Mouse (Mus musculus) adipocyte (in vitro differentiated cells): ENCODE data around the gene Trim72.

Experiments used
- DNase-seq: peaks from one replicate; pipeline ENCODE4 v3.0.0-alpha.2; 2016; ENCODE audit warnings: low spot score

Gene Trim72

GRCm38 (mm10) chr7:128003688-128004087, at the start of gene Trim72:
Trim72 (plus strand) TSS chr7:128003949.
- DNase-seq, result no peak

DNA sequence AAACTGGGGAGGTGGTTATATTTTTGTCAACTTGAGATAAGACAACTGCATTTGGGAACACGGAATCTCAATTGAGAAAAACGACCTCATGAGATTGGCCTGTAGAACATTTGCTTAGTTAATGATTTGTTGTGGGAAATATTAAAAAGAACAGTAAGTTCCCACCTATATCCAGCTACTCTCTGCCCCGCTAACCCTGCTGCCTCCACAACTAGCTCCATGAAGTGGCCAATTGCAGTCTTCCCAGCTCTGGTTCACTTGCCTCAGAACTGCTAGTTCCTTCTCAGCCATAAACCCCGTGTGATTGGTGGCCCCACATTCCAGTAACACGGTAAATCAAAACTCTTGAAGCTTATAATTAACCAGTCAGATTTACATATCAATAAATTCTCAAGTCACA, 44.4 kb upstream of the Trim72 start:
- DNase-seq, result no peak

- no peak for DNase-seq
Measured at GRCm38 (mm10) chr7:127966371-127966918, 37.3 kb upstream of the Trim72 start.

- peak; percentile 89 for DNase-seq
Measured at GRCm38 (mm10) chr7:127967004-127967921, 36.5 kb upstream of the Trim72 start, which contains the start of gene Fus. Fus (plus strand) TSS chr7:127967457.

DNA sequence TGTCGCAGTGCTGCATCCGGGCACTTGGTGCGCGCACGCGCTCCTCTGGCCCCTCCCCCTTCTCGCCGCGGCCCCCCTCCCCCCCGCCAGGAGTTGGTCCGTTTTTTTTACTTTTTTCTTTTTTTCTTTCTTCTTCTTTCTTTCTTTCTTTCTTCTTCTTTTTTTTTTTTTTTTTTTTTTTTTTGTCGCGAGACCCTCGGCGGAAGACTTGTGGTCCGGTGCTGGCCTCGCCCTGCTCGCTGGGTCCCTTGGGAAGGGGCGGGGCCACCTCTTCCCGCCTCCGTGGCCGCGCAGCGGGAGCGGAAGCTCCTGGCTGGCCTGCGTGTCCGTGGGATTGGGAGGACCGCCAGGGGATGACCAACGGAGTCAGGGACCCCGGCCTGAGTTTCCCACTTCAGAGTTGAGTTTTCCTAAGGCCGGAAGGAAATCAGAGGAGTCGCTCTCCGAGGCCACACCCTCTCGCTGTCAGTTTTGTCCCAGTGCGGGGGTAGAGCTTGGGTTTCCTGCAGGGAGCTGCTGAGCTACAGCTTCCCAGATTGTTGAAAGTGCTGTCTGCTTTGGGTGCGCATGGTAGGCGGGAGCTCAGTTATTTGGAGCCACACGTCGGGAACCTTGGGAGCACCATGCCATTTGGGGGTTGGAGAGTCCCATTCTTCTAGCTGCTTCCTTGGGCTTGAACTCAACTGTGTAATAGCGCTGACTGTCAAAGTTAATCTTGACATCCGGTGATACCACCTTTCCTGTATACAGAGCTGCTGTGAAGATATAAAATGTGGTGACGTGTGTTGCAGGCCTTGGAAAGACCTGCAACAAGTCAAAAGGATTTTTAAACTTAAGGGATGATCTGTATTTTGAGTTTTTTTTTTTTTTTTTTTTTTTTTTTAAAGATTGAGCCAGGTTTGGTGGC, 35.6 kb upstream of the Trim72 start:
- DNase-seq, result peak; percentile 72

DNA sequence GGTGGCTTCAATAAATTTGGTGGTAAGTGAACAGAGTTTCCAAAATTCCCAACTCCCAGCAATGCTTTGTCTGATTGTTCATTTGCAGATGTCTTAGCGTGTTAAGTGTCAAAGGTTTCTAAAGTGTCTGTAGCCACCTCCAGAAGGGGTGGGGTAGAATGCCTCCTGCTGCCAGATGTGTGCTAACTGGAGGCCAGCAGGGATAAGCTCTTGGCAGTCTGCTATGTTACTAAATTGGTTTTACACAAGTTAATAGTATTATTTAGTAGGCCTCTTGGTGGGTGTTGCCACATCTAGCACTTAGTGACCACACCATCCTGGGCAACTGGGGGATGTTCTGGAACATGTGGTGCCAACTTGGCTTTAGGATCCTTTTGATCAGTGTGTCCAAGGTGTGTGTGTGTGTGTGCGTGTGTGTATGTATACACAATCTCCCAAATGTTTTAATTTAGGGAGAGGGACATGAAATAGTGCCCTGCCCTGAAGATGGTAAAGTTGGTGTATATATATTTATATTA, 29.3 kb upstream of the Trim72 start:
- DNase-seq, result peak; percentile 73

GRCm38 (mm10) chr7:127978856-127979255, 24.9 kb upstream of the Trim72 start:
- no peak for DNase-seq

DNA sequence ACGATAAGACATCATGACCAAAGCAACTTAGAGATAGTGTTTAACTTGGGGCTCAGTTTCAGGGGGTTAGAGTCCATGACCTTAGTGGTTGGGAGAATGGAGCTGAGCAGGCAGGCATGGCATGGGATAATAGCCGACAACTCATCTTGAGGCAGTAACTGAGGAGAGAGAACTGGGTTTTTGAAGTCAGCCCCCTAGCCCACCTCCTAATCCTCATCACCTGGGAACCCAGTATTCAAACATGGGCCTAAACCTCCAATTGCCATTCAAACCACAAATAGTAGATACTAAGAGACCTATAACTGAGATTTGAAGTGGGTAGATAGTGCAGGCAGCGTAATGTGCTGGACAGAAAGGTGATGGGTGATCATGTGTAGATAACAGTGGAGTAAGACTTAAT, 23.1 kb upstream of the Trim72 start:
- no peak for DNase-seq

- no peak for DNase-seq
Measured at GRCm38 (mm10) chr7:127988904-127989303, 14.8 kb upstream of the Trim72 start.

- DNase-seq, result peak; percentile 66
Measured at GRCm38 (mm10) chr7:127991643-127992487, 11.9 kb upstream of the Trim72 start.

DNA sequence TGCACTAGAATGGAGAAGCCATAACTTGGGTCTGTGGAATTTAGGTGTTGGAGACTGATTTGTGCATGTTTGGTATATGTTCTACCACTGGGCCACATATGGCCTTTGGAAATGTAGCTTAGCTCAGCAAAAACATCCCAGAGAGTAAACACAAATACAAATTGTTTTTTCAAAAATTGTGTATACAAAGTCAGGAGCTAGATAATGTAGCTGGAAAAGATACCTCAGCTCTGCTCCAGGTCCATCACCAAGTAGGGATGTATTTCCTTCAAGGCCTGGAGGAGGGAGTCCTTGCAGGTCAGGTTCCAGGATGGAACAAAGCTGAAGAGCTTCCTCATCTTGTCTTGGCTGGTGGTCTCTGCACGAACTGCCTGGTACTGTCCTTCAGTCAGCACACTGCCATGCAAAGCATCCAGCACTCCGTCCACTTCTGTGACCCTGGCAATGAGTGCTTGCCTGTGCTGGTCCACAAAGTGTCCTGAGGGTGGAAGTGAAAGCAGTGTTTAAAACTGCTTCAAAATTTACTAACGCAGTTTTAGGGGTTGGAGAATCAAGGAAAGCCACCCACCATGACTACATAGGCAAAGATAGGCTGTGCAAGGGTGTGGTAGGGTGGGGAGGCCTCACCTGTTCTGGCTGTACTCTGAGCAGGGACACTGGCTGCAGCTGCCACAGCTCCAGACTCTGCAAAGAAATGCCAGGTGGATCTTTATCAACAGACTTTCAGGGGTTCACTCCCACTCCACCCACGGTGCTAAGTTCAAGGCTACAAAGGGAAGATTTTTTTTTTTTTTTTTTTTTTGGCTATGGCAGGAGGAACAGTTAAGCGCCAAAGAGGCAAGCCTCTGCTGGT, 11.0 kb upstream of the Trim72 start:
- DNase-seq, result no peak

DNA sequence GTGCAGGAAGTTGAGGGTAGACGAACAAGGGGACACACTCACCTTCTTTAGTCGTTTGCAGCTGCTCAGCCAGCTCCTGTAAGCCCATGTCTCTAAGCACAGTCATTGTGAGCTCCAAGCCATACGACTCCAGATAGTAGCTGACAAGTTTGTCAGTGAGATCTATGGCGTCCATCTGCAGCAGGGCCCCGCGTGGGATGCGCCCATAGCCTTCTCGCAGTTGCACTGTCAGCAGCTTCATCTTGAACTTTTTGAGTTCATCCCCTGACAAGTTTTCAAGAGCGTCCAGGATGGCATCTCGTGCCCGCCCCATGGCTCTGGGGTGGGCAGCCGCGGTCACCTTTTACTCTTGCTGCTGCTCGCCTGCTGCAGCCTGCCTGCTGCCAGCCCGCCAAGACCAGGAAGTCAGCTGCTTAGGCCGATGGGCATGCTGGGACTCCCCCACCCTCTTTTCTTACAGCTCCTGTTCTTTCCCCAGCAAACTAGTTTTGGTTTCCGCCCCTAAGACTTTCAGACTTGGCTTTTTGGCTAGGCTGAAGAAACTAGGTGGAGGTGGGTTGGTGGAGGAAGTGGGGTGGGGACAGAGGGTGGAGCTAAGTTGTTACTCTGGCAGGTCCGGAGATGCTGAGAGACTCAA, 10.3 kb upstream of the Trim72 start, which contains the start of gene Pycard:
Gene Pycard, minus strand, starts transcription at position 527 of the 637 bp plus-strand sequence.
- no peak for DNase-seq

DNA sequence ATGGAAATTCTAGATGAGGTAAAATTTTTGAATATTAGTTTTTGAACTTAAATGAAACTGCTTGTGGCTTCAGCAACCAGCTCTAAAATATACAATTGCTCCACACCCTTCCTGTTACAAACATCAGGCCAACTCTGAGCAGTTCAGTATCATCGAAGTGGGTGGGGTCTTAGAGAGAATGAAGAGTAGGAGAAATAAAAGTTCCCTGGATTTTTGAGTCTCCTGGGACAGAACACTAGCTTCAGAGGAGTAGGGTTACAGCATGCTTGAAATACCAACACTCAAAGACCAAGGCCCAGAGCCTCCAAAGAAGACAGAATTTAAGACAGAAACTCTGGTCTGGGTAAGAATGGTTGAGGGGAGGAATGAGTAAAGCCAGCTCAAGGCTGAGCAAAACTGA, 4.3 kb upstream of the Trim72 start:
- DNase-seq, result no peak

DNA sequence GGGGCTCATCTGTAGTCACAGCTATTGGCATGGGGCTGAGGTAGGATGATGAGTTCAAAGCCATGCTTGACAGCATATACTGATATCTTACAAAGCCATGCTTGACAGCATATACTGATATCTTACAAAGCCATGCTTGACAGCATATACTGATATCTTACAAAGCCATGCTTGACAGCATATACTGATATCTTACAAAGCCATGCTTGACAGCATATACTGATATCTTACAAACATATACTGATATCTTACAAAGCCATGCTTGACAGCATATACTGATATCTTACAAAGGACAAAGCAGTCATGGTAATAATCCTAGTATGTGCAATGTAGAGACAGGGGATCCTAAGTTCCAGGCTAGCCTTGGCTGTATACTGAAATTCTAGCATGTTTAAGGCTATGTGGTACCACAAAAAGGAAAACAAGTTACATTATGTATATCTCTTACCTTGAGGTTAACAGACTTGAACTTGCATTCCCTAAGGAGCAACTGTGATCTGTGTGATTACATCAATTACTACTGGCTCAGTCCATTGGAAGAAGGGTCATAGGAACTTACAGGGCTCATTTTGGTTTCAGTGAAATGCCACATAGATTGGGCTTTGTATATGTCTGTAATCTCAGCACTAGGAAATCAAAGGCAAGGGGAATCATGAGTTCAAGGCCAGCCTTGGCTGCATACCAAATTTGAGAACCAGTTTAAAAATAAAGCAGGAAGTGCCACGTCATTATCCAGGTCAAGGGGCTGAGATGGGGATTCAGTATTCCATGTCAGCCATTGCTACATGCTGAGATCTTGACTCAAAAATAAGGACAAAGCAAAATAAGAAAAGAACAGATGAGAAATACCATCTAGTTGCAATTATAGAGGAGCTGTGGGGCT, 3.4 kb upstream of the Trim72 start:
- peak; percentile 65 for DNase-seq

GRCm38 (mm10) chr7:128003098-128003497, 651 bp upstream of the Trim72 start:
- no peak for DNase-seq

- DNase-seq, result no peak
Measured at GRCm38 (mm10) chr7:128004150-128004486, 369 bp downstream of the Trim72 start.

- no peak for DNase-seq
Measured at GRCm38 (mm10) chr7:128004487-128005362, 976 bp downstream of the Trim72 start.

- no peak for DNase-seq
Measured at GRCm38 (mm10) chr7:128006193-128006592, 2.4 kb downstream of the Trim72 start.
